Mouse (Mus musculus) adrenal gland, adult (tissue): ENCODE results near the gene Cyp24a1.
A peak's percentile ranks its signal among the peaks of the same experiment; 100 is the strongest.
"Not testable (repeated sequence)": the region's sequence is repeated elsewhere in the genome, so short reads cannot be mapped to it uniquely, and the experiment has no call there.

Source experiments
- DNase-seq, 2 experiments: peaks; one replicate each; pipeline ENCODE4 v3.0.0; 2022 to 2023; ENCODE audit warnings: low spot score in 1 of 2; ENCODE audit not compliant: inconsistent age in 2 of 2

The Cyp24a1 gene

GRCm38 (mm10) chr2:170496154-170496930 lies 603 bp downstream of the Cyp24a1 start, which contains the start of gene Pfdn4:
Pfdn4 (plus strand) TSS chr2:170496428.
- DNase-seq = peak in 1 of 2 experiments; percentile 56

GRCm38 (mm10) chr2:170494784-170495710 lies 1.9 kb downstream of the Cyp24a1 start:
- DNase-seq = no peak

GRCm38 (mm10) chr2:170487890-170488502 lies 8.9 kb downstream of the Cyp24a1 start:
- DNase-seq = peak in 1 of 2 experiments; percentile 70

- DNase-seq = no peak
Observed at GRCm38 (mm10) chr2:170487202-170487601, 9.7 kb downstream of the Cyp24a1 start.

GRCm38 (mm10) chr2:170483914-170484313 lies 13.0 kb downstream of the Cyp24a1 start:
- DNase-seq = no peak

GRCm38 (mm10) chr2:170482019-170482540 lies 14.9 kb downstream of the Cyp24a1 start:
- DNase-seq = no peak

GRCm38 (mm10) chr2:170476643-170477042 lies 20.3 kb downstream of the Cyp24a1 start:
- peak; percentile 13 to 54 for DNase-seq

DNA sequence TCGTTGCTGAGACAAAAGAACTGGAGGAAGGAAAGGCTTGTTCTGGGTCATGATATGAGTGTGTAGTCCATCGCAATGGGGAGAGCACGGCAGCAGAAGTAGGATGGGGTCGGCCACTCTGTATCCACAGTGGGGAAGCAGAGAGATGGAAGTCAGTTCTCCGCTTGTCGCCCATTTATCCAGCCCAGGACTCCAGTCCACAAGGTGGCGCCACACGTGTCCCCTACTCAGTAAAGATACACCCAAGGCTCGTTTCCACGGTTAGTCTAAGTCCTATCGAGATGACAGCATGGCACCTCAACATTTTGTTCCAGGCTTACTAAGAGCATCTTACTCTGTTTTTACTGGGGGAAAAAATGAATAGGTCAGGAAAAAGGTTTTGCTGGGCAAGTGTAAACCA lies 20.7 kb downstream of the Cyp24a1 start:
- peak; percentile 11 to 43 for DNase-seq

- no peak for DNase-seq
Observed at GRCm38 (mm10) chr2:170475164-170475563, 21.8 kb downstream of the Cyp24a1 start.

- no peak for DNase-seq
Observed at GRCm38 (mm10) chr2:170474125-170474524, 22.8 kb downstream of the Cyp24a1 start.

DNA sequence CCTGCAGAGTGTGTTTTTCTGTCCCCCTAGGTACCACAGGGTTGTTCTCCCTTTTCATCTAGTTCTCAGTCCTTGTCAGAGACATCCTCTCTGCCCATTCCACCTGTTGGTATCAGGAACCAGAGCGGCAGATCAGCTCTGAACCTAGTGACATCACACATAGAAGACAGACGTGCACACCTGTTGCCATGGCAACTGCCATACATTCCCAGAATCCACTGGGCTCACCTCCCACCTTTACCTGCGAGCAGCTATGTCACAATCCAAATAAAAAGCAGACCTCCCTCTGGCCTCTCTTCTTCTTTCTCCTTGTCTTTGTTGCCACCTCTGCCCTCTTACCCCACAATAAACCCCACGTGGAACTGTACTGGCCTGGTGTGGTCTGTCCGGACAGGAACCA lies 26.4 kb downstream of the Cyp24a1 start:
- DNase-seq = no peak

GRCm38 (mm10) chr2:170469616-170470308 lies 27.2 kb downstream of the Cyp24a1 start:
- peak; percentile 69 to 89 for DNase-seq

- no peak for DNase-seq
Observed at GRCm38 (mm10) chr2:170468009-170468408, 28.9 kb downstream of the Cyp24a1 start.

GRCm38 (mm10) chr2:170464817-170465216 lies 32.1 kb downstream of the Cyp24a1 start:
- no peak for DNase-seq

- no peak for DNase-seq
Observed at GRCm38 (mm10) chr2:170461652-170462051, 35.3 kb downstream of the Cyp24a1 start.

GRCm38 (mm10) chr2:170459805-170460204 lies 37.1 kb downstream of the Cyp24a1 start:
- no peak for DNase-seq

GRCm38 (mm10) chr2:170459183-170459582 lies 37.8 kb downstream of the Cyp24a1 start:
- no peak for DNase-seq

- not testable (repeated sequence) for DNase-seq
Observed at GRCm38 (mm10) chr2:170453809-170454208, 43.1 kb downstream of the Cyp24a1 start.

GRCm38 (mm10) chr2:170450933-170451332 lies 46.0 kb downstream of the Cyp24a1 start:
- DNase-seq = peak; percentile 63 to 89

DNA sequence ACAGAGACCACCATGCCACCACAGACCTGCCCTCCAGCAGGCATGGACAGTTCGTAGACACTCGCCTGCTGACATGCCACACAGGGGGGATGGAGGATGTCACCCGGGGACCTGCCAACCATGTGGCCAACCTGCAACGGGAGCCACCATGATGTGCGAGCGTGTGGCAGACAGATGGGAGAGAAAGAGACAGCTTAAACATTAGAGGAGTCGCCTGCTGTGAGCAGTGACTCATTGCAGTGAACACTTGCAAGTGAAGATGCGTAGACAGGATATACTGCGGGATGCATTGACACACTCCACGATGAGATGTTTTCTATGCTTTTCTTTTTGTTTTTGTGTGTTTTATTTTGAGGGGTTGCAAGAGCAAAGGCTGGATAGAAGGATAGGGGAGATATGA lies 49.3 kb downstream of the Cyp24a1 start:
- DNase-seq = no peak
